Comparison of ENCODE assay signal across 7 mouse cellular contexts in genomic region chr2:172831762-172832161, GRCm38 (mm10).
DNase-seq lines count a peak whose midpoint lies in the region; ATAC-seq and TF ChIP-seq lines count a peak whose summit lies in the region.

No protein-coding gene starts in this region.

- no peak overlapping the region for H3K9ac ChIP-seq in intestine, postnatal 0 days (ENCODE audit: low read depth, low read length)
- H3K9ac ChIP-seq in midbrain, embryonic 12.5 days (replicated peaks) = no peak overlapping the region

- TF ChIP-seq POLR2A in spleen, adult 2 months (IDR thresholded peaks at IDR 0.05; ENCODE audit: low read depth, low read length) = no peak

- intact Hi-C loops in left cerebral cortex, postnatal 4 days (cut with DNase I) = loop anchor here (5.0 kb wide), 1 partner anchor 161 kb away; no protein-coding TSS in a partner anchor

- no peak overlapping the region for H3K27ac ChIP-seq in intestine, postnatal 0 days (ENCODE audit: low read depth, low read length)
- H3K27ac ChIP-seq in midbrain, embryonic 12.5 days (replicated peaks) = no peak overlapping the region
- no peak overlapping the region for H3K27ac ChIP-seq in spleen, adult 2 months (ENCODE audit: insufficient read depth, low read length)

- H3K27me3 ChIP-seq in intestine, postnatal 0 days (replicated peaks; ENCODE audit: control insufficient read depth, insufficient read depth, low read length) = no peaks in the 10 kb centered on the region
- peaks cover 24% of the 10 kb centered on the region for H3K27me3 ChIP-seq in midbrain, embryonic 12.5 days
- H3K27me3 ChIP-seq in spleen, adult 2 months (ENCODE audit: control insufficient read depth, insufficient read depth, low read length) = no peaks in the 10 kb centered on the region

- no peaks in the 10 kb centered on the region for H3K36me3 ChIP-seq in intestine, postnatal 0 days (ENCODE audit: control insufficient read depth, insufficient read depth)
- H3K36me3 ChIP-seq in midbrain, embryonic 12.5 days = no peaks in the 10 kb centered on the region
- no peaks in the 10 kb centered on the region for H3K36me3 ChIP-seq in spleen, adult 2 months (ENCODE audit: control insufficient read depth, insufficient read depth, low read length)

- peak; percentile 56 for ATAC-seq in intestine, postnatal 0 days
- ATAC-seq in midbrain, embryonic 12.5 days (ENCODE audit: low FRiP score, low read depth) = peak; percentile 64

- no peak overlapping the region for H3K4me2 ChIP-seq in intestine, postnatal 0 days (replicated peaks; ENCODE audit: low read depth)
- H3K4me2 ChIP-seq in midbrain, embryonic 12.5 days (replicated peaks) = no peak overlapping the region

- peak; percentile 90 for TF ChIP-seq CTCF in intestine, postnatal 0 days (IDR thresholded peaks at IDR 0.05; ENCODE audit: low read depth)
- peak; percentile 62; the same call in 1 of the 2 replicates for TF ChIP-seq CTCF in spleen, adult 2 months (IDR thresholded peaks at IDR 0.05; ENCODE audit: extremely low read depth, insufficient read depth, insufficient read length, insufficient replicate concordance)

- H3K9me3 ChIP-seq in intestine, postnatal 0 days (ENCODE audit: control insufficient read depth) = no peaks in the 10 kb centered on the region
- no peaks in the 10 kb centered on the region for H3K9me3 ChIP-seq in midbrain, embryonic 12.5 days

- H3K4me1 ChIP-seq in intestine, postnatal 0 days (replicated peaks; ENCODE audit: control insufficient read depth, insufficient read depth, low read length) = 0 out of 2 replicates have a peak, but pooled peaks cover 2% of the 10 kb centered on the region
- no peaks in the 10 kb centered on the region; the same call in 1 of the 2 replicates for H3K4me1 ChIP-seq in midbrain, embryonic 12.5 days
- H3K4me1 ChIP-seq in spleen, adult 2 months (ENCODE audit: control insufficient read depth, insufficient read depth, insufficient read length) = no peaks in the 10 kb centered on the region

- DNase-seq in adipocyte (ENCODE audit: low spot score) = peak; percentile 66
- DNase-seq in cerebellum, postnatal 25 days = peak; percentile 67 to 80
- DNase-seq in gastrocnemius, postnatal 10 days = peak; percentile 88
- peak; percentile 80 for DNase-seq in left cerebral cortex, postnatal 4 days
- peak; percentile 17 to 61 for DNase-seq in spleen, adult 2 months (ENCODE audit: low read depth in 1 of 2, low spot score in 2 of 2)

- 15% methylated on average over 5 of the region's 5 CpGs for WGBS in intestine, postnatal 0 days
- 19% methylated on average over 5 of the region's 5 CpGs for WGBS in midbrain, embryonic 12.5 days
- 18% methylated on average over 5 of the region's 5 CpGs for WGBS in spleen, adult 2 months

- no peak overlapping the region for H3K4me3 ChIP-seq in intestine, postnatal 0 days (ENCODE audit: low read depth, low read length)
- H3K4me3 ChIP-seq in midbrain, embryonic 12.5 days = no peak overlapping the region
- no peak overlapping the region for H3K4me3 ChIP-seq in spleen, adult 2 months (ENCODE audit: extremely low read depth, insufficient read depth, insufficient read length)
